Mouse (Mus musculus) cerebellum, adult 2 months (tissue): ENCODE results near the gene Tmem150c.

ENCODE experiments used
- CTCF ChIP-seq: fragments of 200-500 bp; IDR thresholded peaks from 2 replicates; pipeline ENCODE4 v1.5.1; 2011; ENCODE audit warnings: low read depth, mild to moderate bottlenecking, control low read depth, low read length, moderate library complexity, borderline replicate concordance; ENCODE audit not compliant: insufficient read depth
- POLR2A ChIP-seq: fragments of 200-500 bp; IDR thresholded peaks from 2 replicates; pipeline ENCODE4 v1.6.1; 2011; ENCODE audit warnings: low read length, control low read depth, borderline replicate concordance; ENCODE audit not compliant: insufficient read depth

DNA sequence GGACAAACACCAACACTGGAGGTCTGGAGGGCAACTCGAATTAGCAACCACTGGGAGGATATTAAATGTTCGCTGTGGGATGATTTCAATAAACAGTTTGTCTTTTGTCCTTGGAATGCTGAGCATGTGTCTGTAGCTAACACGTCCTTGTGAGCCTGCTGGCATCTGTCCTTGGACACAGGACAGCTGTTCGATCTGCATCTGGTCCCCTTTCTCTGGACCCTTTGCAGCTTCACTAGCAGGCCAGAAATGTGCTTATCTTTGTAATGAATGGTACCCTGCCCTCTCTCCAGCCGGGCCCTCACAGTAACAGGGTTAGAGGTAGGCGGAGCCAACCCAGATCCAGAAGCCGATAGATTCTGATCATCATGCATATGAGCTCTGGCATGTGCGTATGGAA, 32.3 kb downstream of the Tmem150c start:
- no peak for TF ChIP-seq POLR2A
- TF ChIP-seq CTCF = no peak
